Mouse (Mus musculus): ENCODE results near the gene Yaf2.
"Not testable (repeated sequence)": the region's sequence is repeated elsewhere in the genome, so short reads cannot be mapped to it uniquely, and the experiment has no call there.

Yaf2 gene

DNA sequence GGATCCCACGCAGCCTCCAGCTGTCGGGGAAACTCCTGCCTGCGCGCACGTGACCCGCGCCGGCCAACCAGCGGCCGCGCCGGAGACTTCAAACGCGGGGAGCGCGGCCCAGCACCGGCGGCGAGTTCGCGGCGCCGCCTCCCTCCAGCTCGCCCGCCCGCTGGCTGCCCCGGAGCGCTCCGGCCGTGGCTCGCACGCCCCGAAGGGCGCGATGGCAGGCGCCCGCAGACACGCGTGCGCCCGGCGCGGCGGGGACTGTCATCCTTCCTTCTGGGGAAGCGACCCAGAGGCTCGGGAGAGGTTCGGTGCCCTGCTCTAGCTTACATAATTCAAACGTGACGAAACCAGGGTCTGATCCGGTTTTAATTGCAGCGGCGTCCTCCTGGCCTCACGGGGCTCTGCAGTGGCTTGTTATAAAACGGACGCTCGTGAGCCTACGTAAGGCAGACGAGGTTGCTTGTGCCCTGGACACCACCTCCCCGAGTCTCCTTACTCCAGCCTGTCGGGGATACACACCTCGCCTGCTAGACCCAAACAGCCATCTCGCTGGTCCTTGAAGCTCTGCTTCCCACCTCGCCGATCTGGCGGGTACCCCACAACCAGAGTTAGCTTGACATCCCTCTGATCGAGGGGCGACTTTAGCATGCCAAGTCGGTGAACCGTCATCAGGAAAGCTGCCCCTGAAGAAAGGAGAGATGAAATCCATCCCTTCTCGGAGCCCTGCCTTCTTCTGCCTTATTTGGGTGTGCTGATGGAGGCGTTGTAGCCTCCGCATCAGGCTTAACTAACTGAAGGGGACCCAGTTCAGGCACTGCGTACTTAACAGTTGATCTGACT is at the start of gene Yaf2:
Yaf2 (minus strand) TSS at position 11 of the 837 bp plus-strand sequence.
- DNase-seq: peak; percentile 99

DNA sequence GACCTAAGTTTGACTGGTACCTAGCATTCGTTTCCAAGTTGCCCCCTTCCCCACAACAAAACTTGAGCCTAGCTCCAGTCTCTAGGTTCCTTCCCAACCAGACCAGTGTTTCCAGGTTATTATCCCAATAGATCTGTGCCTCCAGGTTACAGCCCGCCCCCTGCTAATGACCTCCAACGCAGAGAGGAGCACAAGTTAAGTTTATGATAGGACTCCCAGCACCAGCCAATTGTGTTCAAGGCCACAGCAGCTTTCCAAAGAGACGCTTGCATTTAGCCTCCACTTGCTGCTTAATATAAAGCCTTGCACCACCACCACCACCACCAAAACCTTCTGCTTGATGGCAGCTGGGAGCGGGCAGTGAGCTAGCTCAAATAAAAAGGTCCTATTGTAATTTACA is 44.6 kb upstream of the Yaf2 start:
- DNase-seq: peak; percentile 8

DNA sequence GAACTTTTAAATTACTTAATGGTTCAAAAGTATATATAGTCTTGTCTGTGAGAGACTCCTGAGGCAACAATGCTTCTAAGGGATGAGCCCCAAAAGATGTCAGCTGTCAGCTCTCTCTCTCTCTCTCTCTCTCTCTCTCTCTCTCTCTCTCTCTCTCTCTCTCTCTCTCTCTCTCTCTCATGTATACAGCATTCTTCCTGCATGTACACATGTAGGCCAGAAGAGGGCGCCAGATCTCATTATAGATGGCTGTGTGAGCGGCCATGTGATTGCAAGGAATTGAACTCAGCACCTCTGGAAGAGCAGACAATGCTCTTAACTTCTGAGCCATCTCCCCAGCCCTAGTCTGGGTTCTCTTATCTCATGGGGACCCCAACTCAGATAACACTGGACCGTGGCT is 42.4 kb upstream of the Yaf2 start:
- peak; percentile 44 for DNase-seq

DNA sequence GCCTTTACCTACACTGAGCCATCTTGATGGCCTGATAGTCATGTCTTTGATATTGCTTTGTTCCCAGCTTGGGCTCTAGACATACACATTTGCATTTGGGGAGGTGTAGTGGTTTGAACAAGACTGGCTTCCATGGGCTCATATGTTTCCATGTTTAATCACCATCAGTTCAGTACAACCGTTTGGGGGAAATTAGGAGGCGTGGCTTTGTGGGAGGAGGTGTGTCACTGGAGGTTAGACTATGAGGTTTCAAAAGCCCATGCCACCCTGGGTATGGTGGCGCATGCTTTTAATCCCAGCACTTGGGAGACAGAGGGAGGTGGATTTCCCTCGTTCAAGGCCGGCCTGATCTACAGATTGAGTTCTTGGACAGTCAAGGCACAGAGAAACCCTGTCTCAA is 39.0 kb upstream of the Yaf2 start:
- DNase-seq: peak; percentile 87

DNA sequence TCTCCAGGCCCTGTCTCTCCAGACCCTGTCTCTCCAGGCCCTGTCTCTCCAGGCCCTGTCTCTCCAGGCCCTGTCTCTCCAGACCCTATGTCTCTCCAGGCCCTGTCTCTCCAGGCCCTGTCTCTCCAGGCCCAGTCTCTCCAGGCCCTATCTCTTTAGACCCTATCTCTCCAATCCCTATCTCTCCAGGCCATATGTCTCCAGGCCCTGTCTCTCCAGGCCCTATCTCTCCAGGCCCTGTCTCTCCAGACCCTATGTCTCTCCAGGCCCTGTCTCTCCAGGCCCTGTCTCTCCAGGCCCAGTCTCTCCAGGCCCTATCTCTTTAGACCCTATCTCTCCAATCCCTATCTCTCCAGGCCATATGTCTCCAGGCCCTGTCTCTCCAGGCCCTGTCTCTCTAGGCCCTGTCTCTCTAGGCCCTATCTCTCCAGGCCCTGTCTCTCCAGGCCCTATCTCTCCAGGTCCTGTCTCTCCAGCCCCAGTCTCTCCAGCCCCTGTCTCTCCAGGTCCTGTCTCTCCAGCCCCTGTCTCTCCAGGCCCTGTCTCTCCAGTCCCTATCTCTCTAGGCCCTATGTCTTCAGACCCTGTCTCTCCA is 35.9 kb upstream of the Yaf2 start:
- DNase-seq: not testable (repeated sequence)

DNA sequence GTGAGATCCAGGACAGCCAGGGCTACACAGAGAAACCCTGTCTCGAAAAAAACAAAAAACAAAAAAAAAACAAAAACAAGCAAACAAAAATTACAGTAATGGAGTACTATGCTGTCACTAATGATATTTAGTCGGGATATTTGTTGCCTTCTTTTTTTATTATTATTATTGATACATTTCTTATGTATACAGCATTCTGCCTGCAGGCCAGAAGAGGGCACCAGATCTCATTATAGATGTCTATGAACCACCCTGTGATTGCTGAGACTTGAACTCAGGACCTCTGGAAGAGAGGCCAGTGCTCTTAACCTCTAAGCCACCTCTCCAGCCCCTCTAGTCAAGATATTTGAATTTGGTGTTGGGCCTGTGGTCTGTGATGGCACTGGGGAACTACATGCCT is 35.1 kb upstream of the Yaf2 start:
- DNase-seq: no peak

DNA sequence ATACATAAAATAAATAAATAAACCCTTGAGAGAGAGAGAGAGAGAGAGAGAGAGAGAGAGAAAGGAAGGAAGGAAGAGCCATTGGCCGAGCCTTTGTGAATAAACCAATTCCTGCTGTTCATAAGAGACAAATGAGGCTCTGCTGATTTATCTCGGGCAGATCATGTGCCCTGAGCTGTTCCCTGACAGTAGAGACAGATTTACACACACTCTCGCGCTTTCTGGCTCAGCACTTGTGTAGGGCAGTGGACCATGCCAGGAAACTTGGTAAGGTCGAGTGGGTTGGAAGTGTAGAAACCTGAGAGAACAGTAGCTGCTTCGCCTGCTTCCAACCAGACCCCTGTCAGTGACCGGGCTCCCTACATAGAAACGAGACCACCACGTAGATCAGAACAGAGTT is 31.8 kb upstream of the Yaf2 start:
- DNase-seq: no peak

DNA sequence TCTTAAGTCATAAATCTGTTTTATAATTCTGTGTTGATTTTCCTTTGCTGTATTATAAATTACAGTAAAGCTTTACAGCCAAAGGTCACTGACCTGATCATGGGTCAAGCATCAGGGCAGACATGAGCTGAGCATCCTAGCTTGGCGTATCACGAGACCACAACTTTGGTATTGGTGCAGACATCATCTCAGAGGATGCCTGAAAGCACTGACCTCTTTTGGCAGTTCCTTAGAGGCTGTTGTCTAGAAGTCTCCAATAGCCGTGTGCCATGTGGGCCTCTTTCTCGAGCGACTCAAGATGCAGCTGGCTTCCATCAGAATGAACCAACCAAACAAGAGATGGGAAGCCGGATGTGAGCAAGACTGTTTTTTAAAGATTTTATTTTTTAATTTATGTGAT is 28.8 kb upstream of the Yaf2 start:
- no peak for DNase-seq

DNA sequence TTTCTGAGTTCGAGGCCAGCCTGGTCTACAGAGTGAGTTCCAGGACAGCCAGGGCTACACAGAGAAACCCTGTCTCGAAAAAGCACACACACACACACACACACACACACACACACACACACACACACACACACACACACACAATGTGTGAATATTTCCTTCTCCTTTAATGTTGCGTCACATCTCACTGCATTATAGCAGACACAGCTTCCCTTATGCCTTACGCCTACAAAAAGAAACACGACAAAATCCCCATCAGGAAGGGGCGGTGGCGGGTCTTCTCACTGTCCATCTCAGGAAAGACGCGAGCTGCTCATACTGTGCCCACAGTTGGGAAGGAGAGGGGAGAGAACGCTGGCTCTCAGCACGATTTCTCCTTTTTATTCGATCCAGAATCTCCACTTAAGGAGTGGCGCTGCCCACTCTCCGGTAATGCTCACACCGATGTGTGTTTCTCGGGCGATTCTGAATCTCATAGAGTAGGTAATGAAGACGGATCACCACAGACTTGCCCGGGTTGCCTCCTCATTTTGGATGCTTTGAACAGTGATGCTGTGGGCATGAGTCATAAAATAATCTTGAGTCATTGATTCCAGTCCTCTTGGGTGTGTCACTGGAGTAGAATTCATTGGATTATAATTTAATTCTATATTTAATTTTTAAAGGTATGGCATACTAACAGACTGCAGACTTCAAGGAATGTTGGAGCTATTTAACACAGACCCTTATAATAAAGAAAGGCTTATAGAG is 21.8 kb upstream of the Yaf2 start:
- DNase-seq: no peak

DNA sequence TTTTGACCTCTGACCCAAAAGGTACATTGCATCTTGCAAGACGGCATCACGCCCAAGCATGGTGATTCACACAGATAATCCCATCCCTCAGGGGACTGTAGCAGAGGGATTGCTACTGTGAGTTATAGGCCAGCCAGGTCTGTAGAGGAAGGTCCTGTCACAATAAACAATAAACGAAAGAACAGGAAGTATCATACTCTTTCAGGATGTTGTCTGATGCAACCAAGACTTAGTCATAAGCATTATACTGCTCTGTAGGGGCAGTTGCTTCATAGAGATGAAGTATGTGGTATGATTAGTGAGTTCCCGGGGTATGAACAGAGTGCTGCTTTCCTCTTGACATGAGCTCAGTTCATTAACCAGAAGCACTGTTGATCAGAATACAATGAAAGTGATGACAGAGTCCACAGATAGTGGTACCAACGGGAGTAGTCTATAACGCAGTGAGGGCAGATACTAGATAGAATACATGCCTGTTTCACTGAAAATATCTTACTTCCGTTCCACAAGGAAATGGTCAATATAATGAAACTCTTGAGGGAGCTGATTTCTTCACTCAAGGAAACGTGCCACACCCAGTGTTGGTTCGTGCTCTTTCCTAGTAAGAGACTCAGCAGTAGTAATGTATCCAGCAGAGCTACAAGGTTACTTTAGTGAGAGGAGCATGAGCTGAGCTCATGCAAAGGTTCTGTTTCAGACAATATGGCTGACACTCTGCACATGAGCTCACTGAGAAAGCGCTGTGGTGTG is 4.1 kb upstream of the Yaf2 start:
- DNase-seq: no peak

DNA sequence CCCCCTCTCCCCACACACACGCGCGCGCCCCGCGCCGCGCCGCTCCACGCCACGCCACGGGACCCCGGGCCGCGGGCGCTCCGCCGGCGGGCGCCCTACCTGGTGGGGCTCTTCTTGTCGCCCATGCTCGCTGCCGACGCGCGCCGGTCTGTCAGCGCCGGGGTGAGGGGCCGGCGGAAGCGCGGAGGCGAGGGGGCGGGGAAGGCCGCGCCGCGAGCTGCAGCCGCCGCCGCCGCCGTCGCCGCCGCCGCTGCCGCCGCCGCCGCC is 144 bp downstream of the Yaf2 start:
- DNase-seq: no peak

DNA sequence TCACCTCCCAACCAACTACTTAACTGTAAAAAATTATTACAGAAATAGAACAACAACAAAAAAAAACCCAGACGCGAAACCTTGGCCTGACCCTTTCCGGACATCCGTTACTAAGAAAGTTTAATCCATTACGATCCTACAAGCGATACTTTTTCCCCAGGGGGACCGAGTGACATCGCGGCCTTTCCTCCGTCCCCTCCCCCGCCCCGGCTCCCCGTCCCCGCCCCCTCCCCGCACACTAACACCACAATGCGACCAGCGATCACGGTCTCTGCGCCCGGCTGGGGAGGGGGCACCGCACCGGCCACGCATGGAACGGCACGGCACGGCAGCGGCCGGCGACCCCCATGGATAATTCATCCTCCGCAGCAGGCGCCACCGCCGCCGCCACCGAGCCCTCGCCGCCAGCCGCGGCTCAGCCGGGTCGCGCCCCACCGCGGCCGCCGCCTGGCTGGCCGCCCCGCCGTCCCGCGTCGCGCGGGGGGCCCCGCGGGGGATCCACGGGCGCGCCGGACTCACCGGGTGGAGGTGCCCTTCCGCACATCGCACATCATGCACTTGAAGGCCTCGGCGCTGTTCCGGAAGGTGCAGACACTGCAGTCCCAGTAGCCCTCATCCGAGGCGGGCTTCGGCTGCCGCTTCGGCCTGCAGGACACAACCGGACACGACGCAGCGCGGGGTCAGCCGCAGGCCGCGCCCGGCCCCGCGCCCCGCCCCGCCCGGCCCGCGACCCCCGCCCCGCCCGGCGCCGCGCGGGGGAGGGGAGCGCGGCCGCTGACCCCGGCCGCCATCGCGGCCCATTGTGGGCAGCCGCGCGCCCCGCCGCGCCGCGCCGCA is 696 bp downstream of the Yaf2 start:
- DNase-seq: peak; percentile 96

DNA sequence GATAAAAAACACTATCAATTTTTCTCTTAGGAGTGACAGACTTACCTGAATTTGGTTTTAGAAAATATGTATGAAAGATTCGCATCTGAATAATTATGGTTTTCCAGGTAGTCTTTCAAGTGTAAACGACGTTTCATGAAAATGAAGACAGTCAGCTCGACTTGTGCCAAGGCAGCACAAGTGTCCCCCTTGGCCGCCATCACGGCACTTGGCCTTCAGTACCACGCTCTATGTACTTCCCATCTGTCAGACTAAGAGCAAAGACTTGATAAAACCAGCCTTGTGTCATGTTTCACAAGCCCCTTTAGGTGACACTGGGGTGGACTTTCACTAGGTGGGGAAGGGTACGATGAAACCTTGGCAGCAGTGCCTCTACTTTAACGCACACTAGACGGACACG is 5.5 kb downstream of the Yaf2 start:
- no peak for DNase-seq

DNA sequence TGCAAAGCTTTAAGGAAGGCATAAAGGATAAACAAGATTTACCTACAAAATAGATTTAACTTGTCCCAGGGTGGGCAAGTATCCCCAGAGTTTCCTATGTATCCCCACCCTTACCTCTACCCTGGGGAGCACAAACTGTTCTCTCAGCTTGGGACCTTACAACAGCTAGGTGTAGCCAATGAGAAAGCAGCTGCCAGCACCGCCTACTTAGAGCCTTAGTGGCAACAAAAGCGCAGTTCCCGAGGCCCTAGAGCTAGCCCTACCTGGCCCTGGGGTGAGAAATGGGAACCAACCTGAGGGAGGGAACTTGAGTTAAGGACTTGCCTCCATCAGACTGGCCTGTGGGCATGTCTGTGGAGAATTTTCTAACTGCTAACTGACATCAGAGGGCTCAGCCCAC is 9.5 kb downstream of the Yaf2 start:
- DNase-seq: peak; percentile 92

DNA sequence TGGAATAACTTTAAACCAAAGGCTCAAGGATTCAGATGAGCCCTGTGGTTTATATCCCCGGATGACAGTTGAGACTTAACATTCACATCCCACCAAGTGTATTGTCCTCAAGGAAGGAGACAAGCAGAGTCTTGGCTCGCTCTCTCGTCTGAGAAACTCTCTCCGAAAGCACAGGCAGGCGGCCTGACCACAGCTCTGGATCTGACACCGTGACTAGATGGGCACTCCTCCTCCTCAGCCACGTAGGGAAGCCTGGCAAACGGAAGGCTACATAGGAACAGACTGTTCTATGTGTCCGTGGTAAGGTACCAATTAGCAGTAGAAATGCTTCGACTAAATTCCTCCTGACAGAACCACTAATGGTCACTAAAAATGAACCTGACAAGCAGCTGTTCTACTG is 10.1 kb downstream of the Yaf2 start:
- no peak for DNase-seq

DNA sequence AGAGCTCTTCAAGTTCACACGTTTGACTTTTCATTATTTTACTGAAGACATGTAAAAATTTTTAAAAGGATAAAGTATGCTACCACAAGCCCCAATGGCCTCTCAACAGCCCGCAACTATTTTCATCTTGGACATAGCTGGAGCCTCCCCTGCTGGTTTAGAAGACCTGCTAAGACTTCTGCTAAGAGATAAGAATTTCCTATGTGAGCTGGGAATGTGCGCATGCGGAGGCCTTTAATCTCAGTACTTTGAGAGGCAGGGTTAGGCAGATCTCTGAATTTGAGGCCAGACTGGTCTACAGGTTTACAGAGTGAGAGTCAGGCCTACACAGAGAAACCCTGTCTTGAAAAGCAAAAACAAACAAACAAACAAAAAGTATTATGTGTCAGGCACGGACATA is 11.4 kb downstream of the Yaf2 start:
- DNase-seq: no peak

DNA sequence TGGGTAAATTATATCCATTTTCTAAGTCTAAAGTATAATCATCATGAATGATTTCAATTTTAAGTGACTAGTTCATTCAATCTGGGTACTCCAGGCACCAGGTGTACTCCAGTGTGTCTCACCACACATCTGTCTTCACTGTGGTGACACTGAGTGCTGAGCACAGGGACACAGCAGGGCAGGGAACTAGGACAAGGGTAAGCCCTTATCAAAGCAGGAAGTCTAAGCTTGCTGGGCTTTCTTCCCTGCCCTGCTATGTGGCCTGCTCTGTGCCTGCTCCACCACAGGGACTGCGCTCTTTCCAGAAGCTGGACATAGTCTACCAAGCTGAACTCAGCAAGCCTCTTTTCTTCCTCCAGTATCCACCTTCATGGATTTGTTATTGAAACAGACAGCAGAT is 18.0 kb downstream of the Yaf2 start:
- DNase-seq: peak; percentile 96

DNA sequence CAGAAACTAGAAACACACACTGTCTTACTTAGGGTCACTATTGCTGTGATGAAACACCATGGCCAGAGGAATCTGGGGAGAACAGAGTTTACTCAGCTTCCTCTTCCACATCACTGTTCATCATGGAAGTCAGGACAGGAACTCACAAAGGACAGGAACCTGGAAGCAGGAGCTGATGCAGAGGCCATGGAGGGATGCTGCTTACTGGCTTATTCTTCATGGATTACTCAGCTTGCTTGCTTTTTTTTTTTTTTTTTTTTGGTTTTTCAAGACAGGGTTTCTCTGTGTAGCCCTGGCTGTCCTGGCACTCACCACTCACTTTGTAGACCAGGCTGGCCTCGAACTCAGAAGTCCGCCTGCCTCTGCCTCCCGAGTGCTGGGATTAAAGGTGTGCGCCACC is 26.4 kb downstream of the Yaf2 start:
- not testable (repeated sequence) for DNase-seq

DNA sequence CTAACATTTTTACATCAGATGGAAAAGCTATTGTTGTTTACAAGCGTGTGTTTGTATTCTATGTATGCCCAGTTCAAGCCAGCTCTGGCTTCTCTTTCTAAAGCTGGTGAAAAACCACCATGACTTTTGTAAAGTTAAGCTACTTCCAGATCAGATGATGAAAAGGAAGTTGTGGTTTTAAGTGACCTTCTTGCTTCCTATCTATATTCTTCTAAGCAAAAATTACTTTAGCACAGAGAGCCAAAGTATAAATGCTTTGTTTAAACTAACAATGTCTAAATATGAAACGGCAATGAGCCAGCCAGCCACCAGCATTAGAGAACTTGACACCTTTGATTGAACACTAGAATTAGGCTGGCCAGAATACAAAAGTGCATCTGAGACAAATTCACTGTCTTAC is 38.5 kb downstream of the Yaf2 start:
- no peak for DNase-seq

DNA sequence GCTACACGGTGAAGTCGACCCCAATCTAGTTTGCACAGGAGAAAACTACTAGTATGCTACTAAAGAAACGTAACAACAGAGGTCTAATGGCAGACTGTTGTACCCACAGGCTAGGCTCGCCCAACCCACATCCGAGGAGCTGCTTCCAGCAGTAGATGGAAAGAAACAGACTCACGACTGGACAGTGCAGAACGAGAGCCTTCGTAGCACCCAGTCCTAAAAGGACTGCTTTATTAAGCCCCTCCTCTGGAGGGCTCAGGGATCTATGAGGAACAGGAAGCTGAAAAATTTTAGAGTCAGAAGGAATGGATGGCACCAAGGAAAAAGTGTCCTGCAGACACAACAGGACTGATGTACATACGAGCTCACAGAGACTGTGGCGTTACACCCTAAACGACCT is 42.3 kb downstream of the Yaf2 start:
- DNase-seq: no peak

DNA sequence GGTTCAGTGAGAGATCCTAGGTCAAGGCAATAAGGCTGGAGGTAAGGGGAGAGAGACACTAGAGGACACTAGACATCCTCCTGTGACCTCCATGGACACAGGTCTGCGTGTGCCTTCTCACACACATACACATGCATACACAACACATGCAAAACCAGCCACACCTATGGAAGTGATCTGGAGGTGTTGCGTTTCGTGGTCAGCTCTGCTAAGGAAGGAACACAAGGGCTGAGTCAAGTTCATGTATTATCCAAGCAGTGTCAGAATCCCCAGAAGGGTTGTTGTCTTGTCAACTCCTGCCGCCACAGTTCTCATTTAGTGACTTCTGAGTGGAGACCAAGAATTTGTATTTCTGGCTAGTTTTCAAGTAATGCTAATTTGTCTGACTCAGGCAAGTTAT is 48.4 kb downstream of the Yaf2 start:
- DNase-seq: peak; percentile 55

DNA sequence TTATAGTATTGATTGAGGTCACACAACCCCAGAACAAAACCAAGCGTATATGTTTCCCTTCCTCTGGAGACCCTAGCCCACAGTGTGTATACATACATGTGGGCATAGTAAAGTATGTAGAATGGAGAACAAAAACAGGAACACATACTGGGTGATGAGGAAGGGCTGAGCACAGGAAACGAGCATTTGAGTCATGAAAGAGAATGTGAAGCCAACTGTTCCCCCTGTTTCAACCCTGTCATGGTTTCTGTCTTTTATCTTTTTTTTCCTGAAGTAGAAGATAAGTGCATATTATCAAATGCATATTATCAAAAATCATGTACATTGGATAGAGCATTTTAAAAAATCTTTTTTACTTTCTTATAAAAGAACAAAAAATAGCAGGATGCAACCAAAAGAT is 49.1 kb downstream of the Yaf2 start:
- DNase-seq: peak; percentile 14

DNA sequence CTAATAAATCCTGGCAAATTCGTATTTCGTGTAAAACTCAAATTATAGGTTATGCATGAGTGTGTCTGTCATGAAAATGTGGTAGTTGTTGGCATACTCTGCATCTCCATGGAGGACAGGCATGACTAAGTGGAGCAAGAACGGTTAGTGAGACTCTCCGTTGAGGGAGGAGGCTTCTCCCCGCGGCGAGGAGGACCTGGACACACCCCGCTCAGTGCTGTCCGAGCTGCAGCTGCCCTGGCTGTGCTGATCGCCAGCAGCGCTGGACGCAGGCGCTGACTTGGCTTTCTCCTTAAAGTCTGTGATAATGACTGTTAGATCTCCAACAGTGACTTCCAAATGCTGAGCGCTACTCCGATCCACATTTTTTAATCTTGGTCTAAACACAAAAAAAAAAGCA is 51.5 kb downstream of the Yaf2 start:
- DNase-seq: peak; percentile 88
